Mouse (Mus musculus) B cell, adult 62 days (primary cell): Measurements from ENCODE around the gene Cacna1h. TPM values are rescaled to one million over a fixed set of nuclear protein-coding genes. Genes with fewer than 3 reads are reported as not detected.

Experiments used
- total RNA-seq: library from RNA; stranded (reverse); gene quantifications from 4 replicates; pipeline ENCODE4 v1.2.4, GENCODE M21; 2023

Cacna1h gene
- total RNA-seq, result 5.0 to 7.9 TPM (median 6.0 TPM) in 4 replicates

DNA sequence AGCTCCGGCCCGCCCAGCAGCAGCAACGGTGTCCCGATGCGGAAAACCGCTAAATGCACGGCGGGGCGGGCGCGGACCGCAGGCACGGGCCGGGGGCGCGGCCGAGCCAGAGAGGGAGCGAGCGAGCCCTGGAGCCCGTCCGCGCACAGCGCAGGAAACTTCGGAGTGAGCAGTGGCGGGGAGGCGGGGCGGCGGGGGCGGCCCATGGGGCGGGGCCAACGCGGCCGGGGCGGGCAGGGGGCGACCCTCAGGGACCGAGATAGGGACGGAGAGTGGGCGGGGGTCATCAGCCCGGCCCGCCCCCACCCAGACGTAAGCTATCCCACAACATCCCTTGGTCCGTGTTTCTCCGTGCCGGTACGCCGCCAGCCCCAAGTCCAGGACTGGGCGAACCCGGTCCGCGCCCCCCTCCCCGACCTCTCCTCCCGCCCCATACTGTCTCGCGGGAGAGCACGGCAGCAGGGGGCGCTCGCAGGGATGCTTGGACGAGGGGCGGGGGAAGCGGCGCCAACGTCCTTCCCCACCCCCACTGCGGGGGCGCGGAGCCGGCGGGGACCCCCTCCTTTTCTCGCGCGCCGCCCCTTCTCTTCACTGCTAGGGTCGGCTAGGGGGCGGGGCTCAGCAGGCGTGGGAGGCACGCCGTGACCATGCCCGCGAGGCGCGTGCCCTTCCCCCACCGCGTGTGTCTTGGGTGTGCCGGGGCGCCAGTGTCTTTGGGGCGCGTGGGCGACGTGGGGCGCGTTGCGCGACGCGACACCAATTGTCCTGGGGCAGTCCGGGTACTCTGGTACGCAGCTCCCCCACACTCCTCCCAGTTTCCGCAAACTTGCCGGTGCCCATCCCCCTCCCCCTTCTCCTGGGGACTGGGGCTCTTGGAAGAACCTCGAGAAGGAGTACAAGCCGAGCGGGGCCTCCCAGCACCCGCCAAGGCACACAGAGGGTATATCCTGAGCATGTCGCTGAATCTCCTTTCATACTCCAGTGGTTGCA, at the start of gene Cacna1h:
Gene Cacna1h (minus strand): TSS at position 167 of the 990 bp plus-strand sequence.

DNA sequence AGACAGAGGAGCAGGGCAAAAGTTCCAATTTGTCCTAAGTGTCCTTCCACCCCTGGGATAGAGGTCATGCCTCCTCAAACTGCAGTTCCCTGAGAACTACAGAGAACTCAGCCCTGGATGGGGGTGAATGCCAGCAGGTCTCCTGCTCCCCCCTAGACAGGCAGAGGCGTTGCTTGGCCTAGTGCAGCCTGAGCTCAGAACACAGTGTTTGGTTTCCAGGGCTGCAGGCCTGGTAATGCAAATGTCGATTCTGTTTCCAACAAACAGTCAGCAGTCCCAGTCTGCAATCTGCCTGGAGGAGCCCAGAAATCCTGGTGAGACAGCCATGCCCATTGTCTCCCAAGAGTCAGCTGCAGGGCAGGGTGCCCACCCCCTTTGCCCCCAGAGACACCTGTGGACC, 20.7 kb upstream of the Cacna1h start, which contains the start of gene Tekt4:
Gene Tekt4 (plus strand): TSS at position 344 of the 400 bp plus-strand sequence.

DNA sequence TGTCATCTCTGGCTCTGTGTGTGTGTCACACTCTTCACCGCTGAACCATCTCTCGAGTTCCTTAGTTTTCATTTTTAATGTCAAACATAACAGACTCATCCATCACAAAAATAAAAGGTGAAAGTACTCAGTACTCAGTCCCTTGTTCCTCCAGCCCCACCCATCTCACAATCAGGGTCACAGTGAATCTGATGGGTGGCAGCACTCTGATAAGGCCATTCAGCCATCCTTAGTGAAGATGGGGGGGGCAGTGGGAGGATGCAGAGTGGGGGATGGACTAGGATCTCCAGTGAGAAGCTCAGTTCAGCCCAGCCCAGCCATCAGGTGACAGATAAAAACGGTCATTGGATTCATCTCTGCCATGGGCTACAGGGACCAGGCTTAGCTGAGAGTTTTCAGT, 64.6 kb downstream of the Cacna1h start, which contains the start of gene Tpsg1:
Gene Tpsg1 (plus strand): TSS at position 301 of the 400 bp plus-strand sequence.

DNA sequence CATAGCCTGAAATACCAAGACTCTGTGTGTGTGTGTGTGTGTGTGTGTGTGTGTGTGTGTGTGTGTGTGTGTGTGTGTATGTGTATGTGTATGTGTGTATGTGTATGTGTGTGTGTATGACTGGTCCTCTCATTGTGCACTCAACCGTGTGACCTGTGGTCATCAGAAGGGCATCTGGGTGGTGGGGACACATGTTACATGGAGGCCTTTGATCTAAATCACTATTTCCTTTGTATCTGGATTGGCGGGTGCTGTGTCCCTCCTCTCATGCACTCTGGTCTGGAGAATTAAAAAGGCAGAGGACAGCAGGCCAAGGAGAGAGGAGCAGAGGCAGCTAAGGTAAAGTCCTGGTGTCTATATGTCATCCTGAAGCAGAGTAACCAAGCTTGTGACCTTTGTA, 67.6 kb downstream of the Cacna1h start, which contains the start of gene Tpsb2:
Gene Tpsb2 (plus strand): TSS at position 301 of the 400 bp plus-strand sequence.

DNA sequence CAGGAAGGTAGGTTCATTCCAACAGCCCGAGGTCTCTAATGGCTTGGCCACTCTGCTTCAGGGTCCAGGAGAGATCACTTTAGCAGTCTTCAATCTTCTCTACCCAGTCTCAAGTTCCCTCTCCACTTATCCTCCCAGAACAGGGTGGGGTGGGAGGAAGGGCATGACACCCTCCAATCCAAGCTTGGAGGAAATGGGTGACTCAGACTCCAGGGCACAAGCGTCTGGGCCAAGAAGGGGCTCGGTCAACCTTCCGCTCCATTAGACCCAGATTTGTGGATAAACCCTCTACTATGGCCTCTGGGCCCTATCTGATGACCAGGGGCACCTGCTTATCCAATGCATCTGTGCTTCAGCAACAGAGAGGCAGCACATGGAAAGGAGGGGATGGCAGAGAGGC, 88.1 kb downstream of the Cacna1h start, which contains the start of gene Tpsab1:
Gene Tpsab1 (minus strand): TSS at position 101 of the 400 bp plus-strand sequence.

Other genes starting within 250 kb of the Cacna1h start
- gene BC003965, start 249.2 kb downstream of the Cacna1h start, total RNA-seq, result 11.1 to 14.3 TPM (median 13.7 TPM) in 4 replicates
- gene Unkl, start 245.4 kb downstream of the Cacna1h start, total RNA-seq, result 35.4 to 49.4 TPM (median 36.7 TPM) in 4 replicates
- 25.2 to 29.1 TPM (median 27.6 TPM) in 4 replicates for gene Gnptg, start 193.7 kb downstream of the Cacna1h start, total RNA-seq
- gene Tsr3, start 193.6 kb downstream of the Cacna1h start, total RNA-seq, result 16.0 to 18.5 TPM (median 16.6 TPM) in 4 replicates
- gene Baiap3, start 177.4 kb downstream of the Cacna1h start, total RNA-seq, result 0.98 to 1.9 TPM (median 1.2 TPM) in 4 replicates
- 456 to 465 TPM (median 462 TPM) in 4 replicates for gene Ube2i, start 159.2 kb downstream of the Cacna1h start, total RNA-seq
- not detected in 4 replicates for gene Prss34, start 135.4 kb downstream of the Cacna1h start, total RNA-seq
- gene Prss28, start 125.1 kb downstream of the Cacna1h start, total RNA-seq, result not detected in 4 replicates
- gene Prss29, start 115.1 kb downstream of the Cacna1h start, total RNA-seq, result not detected in 4 replicates
- not detected in 4 replicates for gene Tpsab1, start 88.2 kb downstream of the Cacna1h start, total RNA-seq
- gene Tpsb2, start 67.5 kb downstream of the Cacna1h start, total RNA-seq, result not detected in 4 replicates
- gene Tpsg1, start 64.5 kb downstream of the Cacna1h start, total RNA-seq, result not detected in 4 replicates
- not detected in 4 replicates for gene Tekt4, start 20.8 kb upstream of the Cacna1h start, total RNA-seq
- not detected in 4 replicates for gene Sstr5, start 63.5 kb upstream of the Cacna1h start, total RNA-seq
- gene Sox8, start 136.9 kb upstream of the Cacna1h start, total RNA-seq, result 0.26 to 0.41 TPM in 2 of 4 replicates, not detected in the others
- 26.8 to 32.9 TPM (median 31.5 TPM) in 4 replicates for gene Lmf1, start 145.3 kb upstream of the Cacna1h start, total RNA-seq